Mouse (Mus musculus): ENCODE measurements around the gene Cacnb4.

DNA sequence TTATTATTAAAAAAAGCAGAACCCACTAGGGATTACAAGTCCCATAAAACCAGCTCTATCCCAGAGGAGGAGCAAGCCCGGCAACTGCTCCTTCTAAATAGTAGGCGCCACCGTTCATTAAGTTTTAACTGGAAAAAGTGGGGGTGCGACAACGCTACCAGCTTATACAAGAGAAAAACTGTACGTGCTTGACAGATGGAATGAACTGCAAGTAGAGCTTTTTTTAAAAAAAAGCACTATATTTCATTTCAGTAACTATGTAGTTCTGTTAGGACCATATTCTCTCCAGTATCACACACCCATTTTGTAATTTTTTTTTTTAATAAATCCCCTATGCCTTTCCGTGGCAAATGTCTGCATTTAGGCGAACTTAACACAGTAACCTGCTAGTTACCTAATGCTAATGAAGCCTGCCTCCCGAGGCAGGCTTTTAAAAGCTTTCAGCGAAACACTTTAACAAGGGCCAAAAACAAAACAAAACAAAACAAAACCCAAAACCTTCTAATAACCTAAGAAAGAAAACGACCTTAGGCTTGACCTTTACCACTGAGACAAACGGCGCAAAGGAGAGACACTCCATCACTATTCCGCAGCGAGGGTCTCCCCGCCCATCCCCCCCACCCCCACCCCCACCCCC, 252.9 kb downstream of the Cacnb4 start:
- TF ChIP-seq POU5F1 (IDR thresholded peaks at IDR 0.05; ENCODE audit: borderline replicate concordance, low read length) (no peak), CTCF (conservative IDR thresholded peaks at IDR 0.05; ENCODE audit: low read length) (no peak), NANOG (IDR thresholded peaks at IDR 0.05; ENCODE audit: borderline replicate concordance, low read length) (no peak)
